Mouse (Mus musculus): ENCODE results near the gene AA467197. TPM values are rescaled to one million over a fixed set of nuclear protein-coding genes. Genes with fewer than 3 reads are reported as not detected.

Gene AA467197
- polyA plus RNA-seq, 1 experiment from 2014 or later: 0.64 TPM

GRCm38 (mm10) chr2:122652096-122653084 is 15.6 kb downstream of the AA467197 start:
- no peak for ATAC-seq (ENCODE audit: insufficient number of reproducible peaks, insufficient read depth, low FRiP score, low TSS enrichment)
- Histone ChIP-seq H3K36me3 (no peaks in the 10 kb centered on the region), H3K27ac (no peak overlapping the region), H3K27me3 (no peaks in the 10 kb centered on the region), H3K4me2 (replicated peaks) (no peak overlapping the region), H3K4me1 (no peaks in the 10 kb centered on the region), H3K4me3 (no peak overlapping the region), H3K9me3 (no peaks in the 10 kb centered on the region), H3K9ac (no peak overlapping the region)
- 53% methylated on average over 17 of the region's 17 CpGs for WGBS

GRCm38 (mm10) chr2:122656052-122656451 is 19.3 kb downstream of the AA467197 start:
- 67% methylated on average over 2 of the region's 2 CpGs for WGBS
- no peak overlapping the region for H3K27ac ChIP-seq
- H3K4me2 ChIP-seq (replicated peaks): no peak overlapping the region
- H3K4me1 ChIP-seq: no peaks in the 10 kb centered on the region
- H3K9me3 ChIP-seq: no peaks in the 10 kb centered on the region
- no peaks in the 10 kb centered on the region for H3K27me3 ChIP-seq
- H3K4me3 ChIP-seq: no peak overlapping the region
- no peak overlapping the region for H3K9ac ChIP-seq
- no peaks in the 10 kb centered on the region for H3K36me3 ChIP-seq
- ATAC-seq (ENCODE audit: insufficient number of reproducible peaks, insufficient read depth, low FRiP score, low TSS enrichment): no peak

GRCm38 (mm10) chr2:122656767-122657166 is 20.0 kb downstream of the AA467197 start:
- Histone ChIP-seq H3K9ac (no peak overlapping the region), H3K36me3 (no peaks in the 10 kb centered on the region), H3K4me3 (no peak overlapping the region), H3K4me1 (no peaks in the 10 kb centered on the region), H3K27me3 (no peaks in the 10 kb centered on the region), H3K27ac (no peak overlapping the region), H3K9me3 (no peaks in the 10 kb centered on the region), H3K4me2 (replicated peaks) (no peak overlapping the region)
- no peak for ATAC-seq (ENCODE audit: insufficient number of reproducible peaks, insufficient read depth, low FRiP score, low TSS enrichment)
- WGBS: 86% methylated on average over 9 of the region's 9 CpGs

GRCm38 (mm10) chr2:122657707-122658524 is 21.1 kb downstream of the AA467197 start:
- no peaks in the 10 kb centered on the region for H3K4me1 ChIP-seq
- H3K4me3 ChIP-seq: no peak overlapping the region
- H3K9me3 ChIP-seq: no peaks in the 10 kb centered on the region
- no peak overlapping the region for H3K4me2 ChIP-seq (replicated peaks)
- WGBS: 81% methylated on average over 11 of the region's 11 CpGs
- no peak overlapping the region for H3K9ac ChIP-seq
- H3K27me3 ChIP-seq: no peaks in the 10 kb centered on the region
- no peak overlapping the region for H3K27ac ChIP-seq
- no peaks in the 10 kb centered on the region for H3K36me3 ChIP-seq
- ATAC-seq (ENCODE audit: insufficient number of reproducible peaks, insufficient read depth, low FRiP score, low TSS enrichment): no peak

- Histone ChIP-seq H3K4me1 (no peaks in the 10 kb centered on the region), H3K36me3 (no peaks in the 10 kb centered on the region), H3K4me2 (replicated peaks) (no peak overlapping the region), H3K9me3 (no peaks in the 10 kb centered on the region), H3K9ac (no peak overlapping the region), H3K27ac (no peak overlapping the region), H3K27me3 (no peaks in the 10 kb centered on the region), H3K4me3 (no peak overlapping the region)
- WGBS: 83% methylated on average over 7 of the region's 7 CpGs
- no peak for ATAC-seq (ENCODE audit: insufficient number of reproducible peaks, insufficient read depth, low FRiP score, low TSS enrichment)
Observed at GRCm38 (mm10) chr2:122659825-122660224, 23.0 kb downstream of the AA467197 start.

- no peak overlapping the region for H3K27ac ChIP-seq
- no peaks in the 10 kb centered on the region for H3K9me3 ChIP-seq
- 54% methylated on average over 6 of the region's 6 CpGs for WGBS
- no peak overlapping the region for H3K9ac ChIP-seq
- H3K27me3 ChIP-seq: no peaks in the 10 kb centered on the region
- no peak for ATAC-seq (ENCODE audit: insufficient number of reproducible peaks, insufficient read depth, low FRiP score, low TSS enrichment)
- no peaks in the 10 kb centered on the region for H3K36me3 ChIP-seq
- no peak overlapping the region for H3K4me2 ChIP-seq (replicated peaks)
- H3K4me1 ChIP-seq: no peaks in the 10 kb centered on the region
- no peak overlapping the region for H3K4me3 ChIP-seq
Observed at GRCm38 (mm10) chr2:122665253-122665972, 28.6 kb downstream of the AA467197 start.

- H3K36me3 ChIP-seq: no peaks in the 10 kb centered on the region
- H3K4me2 ChIP-seq (replicated peaks): no peak overlapping the region
- 44% methylated on average over 12 of the region's 12 CpGs for WGBS
- H3K9ac ChIP-seq: no peak overlapping the region
- no peak overlapping the region for H3K27ac ChIP-seq
- no peaks in the 10 kb centered on the region for H3K9me3 ChIP-seq
- 0 out of 2 replicates have a peak, but pooled peaks have one; percentile 56 for ATAC-seq (ENCODE audit: insufficient number of reproducible peaks, insufficient read depth, low FRiP score, low TSS enrichment)
- no peak overlapping the region for H3K4me3 ChIP-seq
- H3K27me3 ChIP-seq: no peaks in the 10 kb centered on the region
- no peaks in the 10 kb centered on the region for H3K4me1 ChIP-seq
Observed at GRCm38 (mm10) chr2:122665973-122666875, 29.4 kb downstream of the AA467197 start.

- Histone ChIP-seq H3K27me3 (0 out of 2 replicates have a peak, but pooled peaks cover under 1% of the 10 kb centered on the region), H3K27ac (no peak overlapping the region), H3K4me3 (no peak overlapping the region), H3K4me1 (no peaks in the 10 kb centered on the region), H3K9ac (no peak overlapping the region), H3K36me3 (no peaks in the 10 kb centered on the region), H3K9me3 (no peaks in the 10 kb centered on the region), H3K4me2 (replicated peaks) (no peak overlapping the region)
- 37% methylated on average over 5 of the region's 5 CpGs for WGBS
- ATAC-seq (ENCODE audit: insufficient number of reproducible peaks, insufficient read depth, low FRiP score, low TSS enrichment): no peak
Observed at GRCm38 (mm10) chr2:122667856-122668255, 31.1 kb downstream of the AA467197 start.

GRCm38 (mm10) chr2:122671714-122672113 is 34.9 kb downstream of the AA467197 start:
- Histone ChIP-seq H3K4me2 (replicated peaks) (no peak overlapping the region), H3K27me3 (0 out of 2 replicates have a peak, but pooled peaks cover 2% of the 10 kb centered on the region), H3K27ac (no peak overlapping the region), H3K4me1 (no peaks in the 10 kb centered on the region), H3K9ac (no peak overlapping the region), H3K36me3 (no peaks in the 10 kb centered on the region), H3K9me3 (no peaks in the 10 kb centered on the region), H3K4me3 (no peak overlapping the region)
- no peak for ATAC-seq (ENCODE audit: insufficient number of reproducible peaks, insufficient read depth, low FRiP score, low TSS enrichment)
- WGBS: 75% methylated on average over 5 of the region's 5 CpGs

- Histone ChIP-seq H3K9ac (no peak overlapping the region), H3K4me3 (no peak overlapping the region), H3K27me3 (0 out of 2 replicates have a peak, but pooled peaks cover 2% of the 10 kb centered on the region), H3K9me3 (no peaks in the 10 kb centered on the region), H3K4me1 (no peaks in the 10 kb centered on the region), H3K36me3 (no peaks in the 10 kb centered on the region), H3K27ac (no peak overlapping the region), H3K4me2 (replicated peaks) (no peak overlapping the region)
- 64% methylated on average over 5 of the region's 5 CpGs for WGBS
- no peak for ATAC-seq (ENCODE audit: insufficient number of reproducible peaks, insufficient read depth, low FRiP score, low TSS enrichment)
Observed at GRCm38 (mm10) chr2:122672841-122673240, 36.1 kb downstream of the AA467197 start.
